Mouse (Mus musculus) megakaryocyte progenitor cell, adult 5-6 weeks (primary cell): ENCODE results near the gene Mei1. TPM values are rescaled to one million over a fixed set of nuclear protein-coding genes. Genes with fewer than 3 reads are reported as not detected.

ENCODE experiments used
- ATAC-seq: replicated peaks from 2 replicates; pipeline ENCODE4 v1.8.0; 2016; ENCODE audit warnings: mild to moderate bottlenecking, moderate TSS enrichment, inconsistent platforms; ENCODE audit not compliant: poor library complexity
- total RNA-seq, 2 experiments: library from RNA; stranded (forward) in 1 of 2; stranded (reverse) in 1 of 2; fragments of 157-497, 149-512 nt in 1 of 2; fragments of 200-1000 nt in 1 of 2; gene quantifications; 2 replicates each; pipeline versions ENCODE4 v1.2.3 to v1.2.4; 2015 to 2017

Gene Mei1
- total RNA-seq (2015) = not detected in 2 replicates
- total RNA-seq (2017) = not detected in 2 replicates

DNA sequence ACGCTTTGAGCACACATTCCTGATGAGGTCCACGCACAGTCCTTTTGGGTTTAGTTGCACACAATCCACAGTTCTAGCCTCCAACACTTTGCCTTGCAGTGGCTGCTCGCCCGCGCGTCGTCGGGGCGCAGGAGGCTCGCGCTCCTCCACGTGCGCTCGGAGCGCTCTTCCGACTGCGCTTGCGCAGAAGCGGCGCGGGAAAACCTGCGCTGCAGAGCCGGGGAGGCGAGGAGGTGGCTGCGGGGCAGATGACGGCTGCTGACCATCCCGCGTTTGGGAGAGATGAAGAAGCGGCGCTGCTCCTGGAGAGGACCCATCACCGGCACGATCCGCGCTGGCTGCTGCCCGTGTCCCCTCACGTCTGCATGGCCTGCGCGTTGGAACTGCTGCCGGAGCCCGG is at the start of gene Mei1:
Gene Mei1 (plus strand): TSS at position 99 of the 400 bp plus-strand sequence.
- ATAC-seq = no peak

DNA sequence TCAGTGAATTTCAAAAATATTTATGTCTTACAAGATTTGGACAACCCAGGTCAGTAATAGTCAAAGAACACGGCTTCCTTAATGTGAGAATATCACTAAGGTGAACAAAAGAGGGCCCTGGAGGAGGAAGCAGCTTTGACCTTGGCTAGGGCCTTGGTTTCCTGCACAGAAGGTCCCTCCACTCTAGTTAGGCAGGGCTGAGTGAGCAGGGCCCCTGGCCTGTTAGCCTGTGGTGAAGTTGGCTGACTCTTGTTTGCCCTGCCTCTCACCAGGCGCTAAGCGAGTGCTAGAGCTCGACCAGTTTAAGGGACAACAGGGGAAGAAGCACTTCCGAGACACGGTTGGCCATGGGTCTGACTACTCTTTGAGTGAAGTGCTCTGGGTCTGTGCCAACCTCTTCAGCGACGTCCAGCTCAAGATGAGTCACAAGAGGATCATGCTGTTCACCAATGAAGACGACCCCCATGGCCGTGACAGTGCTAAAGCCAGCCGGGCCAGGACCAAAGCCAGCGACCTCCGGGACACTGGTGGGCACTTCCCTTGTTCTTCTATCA is 47.2 kb upstream of the Mei1 start:
- no peak for ATAC-seq

DNA sequence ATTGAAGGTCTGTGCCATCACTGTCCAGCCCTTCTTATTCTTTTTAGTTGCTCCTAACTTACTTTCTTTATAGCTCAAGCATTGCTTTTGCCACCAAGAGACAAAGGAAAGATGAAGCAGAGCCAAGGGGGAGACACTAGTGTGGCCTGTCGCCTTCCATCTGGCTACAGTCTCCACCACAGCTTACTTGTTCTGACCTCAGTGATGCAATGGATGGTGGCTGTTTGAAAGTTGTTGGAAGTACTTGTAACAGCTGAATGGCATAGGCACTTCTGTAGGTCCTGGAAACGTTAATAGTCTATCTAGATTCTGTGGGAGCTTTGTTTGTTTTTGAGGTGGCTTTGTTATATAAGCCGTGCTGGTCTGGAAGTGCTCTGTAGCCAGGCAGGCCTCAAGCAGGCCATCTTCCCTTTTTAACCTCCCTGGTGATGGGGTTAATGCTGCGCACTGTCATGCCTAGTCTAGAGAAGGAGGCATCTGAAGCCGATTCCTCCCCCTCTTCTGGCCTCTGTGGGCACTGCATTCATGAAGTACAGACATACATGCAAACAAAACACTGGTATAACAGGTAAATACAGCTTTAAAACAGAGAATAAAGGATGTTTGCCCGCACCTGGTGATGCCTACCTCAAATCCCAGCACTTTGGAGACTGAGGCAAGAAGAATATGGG is 45.7 kb upstream of the Mei1 start:
- no peak for ATAC-seq

DNA sequence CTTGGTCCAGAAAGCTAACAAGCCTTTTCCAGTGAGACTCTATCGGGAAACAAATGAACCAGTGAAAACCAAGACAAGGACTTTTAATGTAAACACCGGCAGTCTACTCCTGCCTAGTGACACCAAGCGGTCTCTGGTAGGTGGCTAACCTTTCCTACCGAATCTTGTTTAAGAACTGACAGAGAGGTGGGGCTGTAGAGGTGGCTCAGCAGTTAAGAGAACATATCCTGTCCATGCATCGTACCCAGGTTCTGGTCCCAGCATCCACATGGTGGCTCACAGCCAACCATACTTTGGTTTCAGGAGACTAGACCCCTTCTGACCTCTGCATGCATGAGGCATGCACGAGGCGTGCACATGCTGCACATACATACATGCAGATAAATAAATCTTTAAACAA is 42.5 kb upstream of the Mei1 start:
- ATAC-seq = no peak

DNA sequence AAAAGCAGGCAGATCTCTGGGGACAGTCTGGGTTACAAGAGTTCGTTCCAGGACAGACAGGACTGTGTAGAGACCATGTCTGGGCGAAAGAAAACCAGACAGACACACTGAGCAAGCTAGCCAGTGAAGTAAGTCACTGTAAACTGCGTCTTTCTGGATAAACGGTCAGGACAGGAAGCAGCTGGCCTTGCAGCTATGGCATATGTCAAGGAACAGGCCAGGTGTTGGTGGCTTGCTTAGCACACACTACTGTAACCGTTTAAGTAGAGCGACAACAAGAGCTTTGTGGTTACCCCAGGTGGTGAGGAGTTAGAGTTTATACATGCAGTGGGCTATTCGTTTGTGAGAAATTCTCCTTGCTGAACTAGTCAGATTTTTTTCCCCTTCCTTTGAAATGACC is 42.1 kb upstream of the Mei1 start:
- ATAC-seq = 0 out of 2 replicates have a peak, but pooled peaks have one; percentile 23

DNA sequence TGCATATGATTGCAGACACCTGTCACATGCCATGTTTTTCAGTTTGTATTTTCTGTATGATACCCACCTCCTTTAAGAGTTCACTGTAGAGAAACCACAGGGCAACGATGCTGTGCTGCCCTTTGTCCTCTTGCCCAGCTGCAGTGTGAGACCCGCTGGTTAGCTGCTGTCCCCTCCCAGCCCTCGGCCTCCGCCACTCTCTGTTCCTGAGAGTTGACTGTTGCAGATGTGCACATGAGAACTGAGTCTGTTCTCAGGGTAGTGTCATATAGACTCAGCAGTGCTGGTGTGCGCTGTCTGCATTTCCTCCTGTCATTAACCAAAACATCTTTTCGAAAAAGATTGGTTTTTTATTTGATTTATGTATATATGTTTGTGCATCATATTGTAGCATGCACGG is 37.4 kb upstream of the Mei1 start:
- ATAC-seq = no peak

DNA sequence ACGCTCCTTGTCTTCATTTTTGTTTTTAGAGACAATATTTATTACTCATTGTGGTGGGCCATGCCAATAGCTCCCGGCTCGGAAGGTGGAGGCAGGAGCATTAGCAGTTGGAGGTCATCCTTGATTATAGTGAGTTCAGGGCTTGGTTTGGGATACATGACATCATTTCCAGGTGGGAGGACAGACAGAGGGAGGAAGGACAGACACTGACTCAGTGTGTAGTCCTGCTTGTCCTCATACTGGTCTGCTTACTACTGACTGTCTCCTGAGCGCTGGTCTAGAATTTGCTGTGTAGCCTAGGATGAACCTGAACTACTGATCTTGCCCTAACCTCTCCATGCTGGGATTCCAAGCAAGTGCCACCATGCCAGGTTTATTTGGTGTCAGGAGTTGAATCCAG is 36.0 kb upstream of the Mei1 start, which contains the start of gene Desi1:
Gene Desi1 (minus strand): TSS at position 101 of the 400 bp plus-strand sequence.
- ATAC-seq = no peak

DNA sequence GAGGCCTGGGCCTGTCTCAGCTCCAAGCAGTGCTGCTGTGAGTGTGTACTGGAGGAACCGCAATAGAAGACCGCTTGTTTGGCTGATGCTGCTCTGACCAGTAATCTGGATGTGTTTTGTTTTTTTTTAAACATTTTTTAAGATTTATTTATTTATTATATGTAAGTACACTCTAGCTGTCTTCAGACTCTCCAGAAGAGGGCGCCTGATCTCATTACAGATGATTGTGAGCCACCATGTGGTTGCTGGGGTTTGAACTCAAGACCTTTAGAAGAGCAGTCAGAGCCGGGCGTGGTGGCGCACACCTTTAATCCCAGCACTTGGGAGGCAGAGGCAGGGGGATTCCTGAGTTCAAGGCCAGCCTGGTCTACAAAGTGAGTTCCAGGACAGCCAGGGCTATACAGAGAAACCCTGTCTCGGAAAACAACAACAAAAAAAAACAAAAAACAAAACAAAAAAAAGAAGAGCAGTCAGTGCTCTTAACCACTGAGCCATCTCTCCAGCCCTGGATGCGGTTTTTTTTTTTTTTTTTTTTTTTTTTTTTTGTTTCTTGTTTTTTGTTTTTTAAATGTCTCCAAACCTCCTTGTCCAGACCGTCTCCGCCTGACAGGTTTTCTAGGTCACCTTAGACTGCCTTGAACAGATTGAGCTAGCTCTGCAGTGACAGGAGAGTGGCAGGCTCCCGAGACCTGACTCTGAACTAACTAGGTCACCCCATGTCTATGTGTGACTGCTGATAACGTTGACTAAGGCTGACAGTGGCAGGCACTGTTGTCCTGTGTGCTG is 33.7 kb upstream of the Mei1 start:
- no peak for ATAC-seq

DNA sequence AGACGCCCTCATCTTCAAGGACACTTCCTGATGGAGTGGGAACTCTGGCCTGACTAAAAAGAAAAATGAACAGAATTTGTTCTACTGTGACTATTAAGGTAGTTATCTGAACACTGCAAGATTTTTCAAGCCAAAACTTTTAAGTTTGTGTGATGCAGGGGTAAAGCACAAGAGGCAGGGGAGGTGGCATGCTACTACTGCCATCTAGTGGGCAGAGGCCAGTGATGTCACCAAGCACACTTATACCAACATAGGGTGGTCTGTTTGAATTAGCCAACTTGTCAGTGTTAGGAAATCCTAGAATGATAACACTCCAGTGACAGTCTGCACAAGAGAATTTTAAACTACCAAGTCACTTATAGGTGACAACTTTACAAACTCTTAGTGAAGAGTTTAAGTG is 29.1 kb upstream of the Mei1 start:
- ATAC-seq = peak; percentile 92

DNA sequence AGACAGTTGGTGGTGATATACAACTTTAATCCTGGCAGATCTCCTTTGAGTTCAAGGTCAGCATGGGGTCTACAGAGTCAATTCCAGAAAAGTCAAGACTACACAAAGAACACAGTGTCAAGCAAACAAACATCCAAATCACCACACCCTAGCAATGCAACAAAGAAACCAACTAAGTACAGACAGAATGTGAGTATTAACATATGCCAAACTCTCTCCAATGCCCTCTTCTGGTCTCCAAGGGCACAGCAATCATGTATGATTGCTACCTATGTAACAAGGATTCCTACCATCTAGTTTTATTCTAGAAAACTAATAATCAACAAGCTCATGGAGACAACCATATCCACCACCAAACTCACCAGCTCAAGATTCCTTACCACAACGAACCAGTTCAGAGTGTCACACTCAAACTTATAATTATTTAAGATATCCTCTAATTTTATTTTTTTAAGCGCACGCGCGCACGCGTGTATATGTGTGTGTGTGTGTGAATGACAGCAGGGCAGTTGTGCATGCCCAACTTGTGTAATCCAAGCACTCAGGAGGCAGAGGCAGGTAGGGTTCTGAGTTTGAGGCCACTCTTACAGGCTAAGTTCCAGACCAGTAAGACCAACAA is 25.5 kb upstream of the Mei1 start:
- ATAC-seq = peak; percentile 49

DNA sequence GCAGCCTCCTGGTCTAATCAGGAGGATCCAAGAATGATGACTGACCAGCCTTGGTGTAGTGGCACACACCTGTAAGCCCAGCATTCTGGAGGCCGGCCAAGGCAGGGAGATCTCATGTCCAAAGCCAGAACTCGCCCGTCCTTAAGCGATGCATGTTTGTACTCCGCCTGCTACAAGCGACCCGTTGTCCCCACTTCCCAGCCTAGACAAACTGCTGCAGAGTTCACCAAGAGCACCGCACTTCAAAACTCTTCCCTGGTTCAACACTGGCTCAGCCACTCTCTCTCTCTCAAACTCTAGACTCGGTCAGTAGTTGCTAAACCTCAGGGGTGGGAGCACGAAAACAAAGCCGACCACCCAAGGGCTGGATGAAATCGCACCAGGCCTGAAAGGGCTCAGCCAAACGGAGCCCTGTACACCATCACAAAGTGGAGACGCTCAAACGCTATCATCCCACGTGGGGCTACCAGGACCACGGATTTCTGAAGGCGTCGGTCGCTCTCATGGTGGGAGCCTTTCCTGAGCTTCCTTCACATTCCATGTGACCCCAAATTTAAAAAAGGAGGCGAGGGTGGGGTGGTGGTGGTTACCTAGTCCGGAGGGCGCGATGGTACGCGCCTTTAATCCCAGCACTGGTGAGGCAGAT is 23.4 kb upstream of the Mei1 start:
- ATAC-seq = peak; percentile 41

DNA sequence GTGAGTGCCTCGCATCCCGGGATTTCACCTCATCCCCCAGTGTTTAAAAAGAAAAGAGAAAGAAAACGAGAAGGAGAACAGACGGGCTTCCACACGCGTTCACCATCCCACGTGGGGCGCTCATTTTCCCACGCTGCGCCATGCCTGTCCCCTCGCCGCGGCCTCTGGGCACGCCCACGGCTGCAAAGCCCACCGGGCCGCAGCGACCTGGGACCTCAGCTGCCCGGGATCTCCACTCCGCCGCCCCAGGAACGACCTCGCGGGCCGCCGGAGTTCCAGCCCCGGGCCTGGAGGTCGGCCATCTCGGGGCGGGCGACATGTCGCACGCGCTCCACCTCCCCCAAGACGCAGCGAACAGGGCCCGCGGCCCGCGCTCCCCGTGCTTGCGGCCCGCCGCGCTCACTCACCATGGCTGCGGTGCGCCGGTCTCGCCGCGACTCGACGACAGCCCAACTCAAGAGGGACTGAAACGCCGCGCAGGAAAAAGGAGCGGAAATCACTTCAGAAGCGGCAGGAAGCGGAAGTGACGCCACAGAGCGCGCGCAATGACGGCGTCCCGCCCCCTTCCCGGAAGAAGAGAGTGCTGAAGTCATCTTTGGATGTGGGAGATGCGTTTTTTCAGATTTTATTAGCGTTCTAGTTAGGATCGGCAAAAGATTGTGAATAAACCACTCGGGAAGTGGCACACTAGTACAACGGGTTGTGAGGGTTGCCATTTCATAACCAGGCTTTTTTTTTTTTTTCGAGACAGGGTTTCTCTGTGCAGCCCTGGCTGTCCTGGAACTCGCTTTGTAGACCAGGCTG is 22.5 kb upstream of the Mei1 start, which contains the start of gene Snu13:
Gene Snu13 (minus strand): TSS at position 519 of the 804 bp plus-strand sequence.
- peak; percentile 92 for ATAC-seq

DNA sequence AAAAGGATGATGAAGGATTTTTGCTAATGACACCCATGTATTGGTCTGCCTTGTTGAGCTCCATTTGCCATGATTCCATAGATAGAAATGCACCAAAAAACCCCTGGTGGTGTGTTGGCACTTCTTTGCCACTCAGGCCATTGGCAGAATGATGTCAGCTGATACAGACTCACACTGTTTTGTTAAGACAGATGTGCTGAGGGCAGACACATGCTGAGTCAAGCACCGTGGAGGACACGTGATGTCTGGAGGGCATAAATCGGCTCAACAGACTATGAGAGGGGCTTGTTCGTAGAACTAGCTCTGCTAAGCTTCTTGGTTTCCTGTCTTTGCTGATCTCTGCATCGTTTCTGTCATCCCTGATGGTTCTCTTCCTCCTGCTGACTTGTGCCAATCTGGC is 17.3 kb upstream of the Mei1 start:
- no peak for ATAC-seq

DNA sequence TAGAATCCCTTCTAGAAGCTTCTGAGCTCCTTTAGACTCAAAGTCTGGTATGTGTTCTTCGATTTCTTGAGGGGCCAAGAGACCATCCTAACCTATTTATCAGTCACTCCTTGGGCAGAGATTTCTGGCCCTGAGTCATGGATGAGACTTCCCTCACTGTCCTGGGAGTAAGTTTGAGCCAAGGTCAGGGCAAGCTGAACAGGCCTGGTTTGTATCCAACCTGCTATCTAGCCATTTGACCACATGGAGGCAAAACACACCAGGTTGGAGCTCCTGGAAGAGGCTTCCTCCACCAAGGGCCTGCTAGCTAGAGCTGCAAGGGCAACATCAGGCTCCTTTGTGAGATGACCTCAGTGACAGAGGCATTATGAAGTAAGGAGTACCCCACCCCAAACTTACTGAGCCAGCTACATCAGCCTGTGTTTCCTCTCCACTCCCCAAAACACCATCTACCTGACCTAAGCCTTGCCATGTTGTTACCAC is 11.0 kb upstream of the Mei1 start, which contains the start of gene 4930407I10Rik:
Gene 4930407I10Rik (plus strand): TSS at position 433 of the 483 bp plus-strand sequence.
- ATAC-seq = no peak

DNA sequence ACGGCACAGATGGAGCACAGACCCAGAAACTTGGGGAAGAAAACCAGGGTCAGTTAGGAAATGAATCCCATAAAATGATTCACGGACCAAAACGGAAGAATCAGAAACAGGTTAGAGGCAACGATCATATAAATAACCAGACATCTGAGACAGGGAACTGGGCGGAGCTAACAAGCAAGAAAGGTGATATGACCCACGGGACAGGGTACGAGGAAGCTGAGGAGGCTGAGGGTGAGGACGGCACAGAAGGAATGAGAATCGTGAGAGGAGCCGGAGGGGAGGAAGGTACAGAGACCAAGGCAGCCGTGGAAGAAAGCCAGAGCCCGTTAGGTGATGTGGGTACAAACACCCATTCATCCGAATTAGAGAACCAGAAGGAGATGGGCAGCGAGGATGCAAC is 5.9 kb upstream of the Mei1 start:
- no peak for ATAC-seq

DNA sequence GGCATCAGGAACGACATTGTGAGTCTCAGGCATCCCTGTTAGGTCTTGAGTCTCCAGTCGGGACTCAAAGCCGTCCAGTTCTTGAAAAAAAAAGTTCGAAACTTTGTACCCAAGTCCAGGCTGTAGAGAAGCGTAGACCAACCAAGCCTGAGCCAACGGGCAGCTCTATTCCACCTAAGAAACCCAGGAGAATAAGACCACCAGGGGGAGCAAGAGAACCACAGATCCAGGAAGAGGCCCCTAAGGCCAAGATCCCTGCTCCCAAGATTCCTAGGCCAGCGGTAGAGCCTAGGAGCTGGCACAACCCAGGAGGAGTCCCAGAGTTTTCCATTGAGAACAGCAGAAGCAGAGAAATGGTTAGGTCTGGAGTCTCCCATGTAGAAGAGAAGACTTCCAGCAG is 4.3 kb upstream of the Mei1 start:
- peak; percentile 61; the same call in 1 of the 2 replicates for ATAC-seq

DNA sequence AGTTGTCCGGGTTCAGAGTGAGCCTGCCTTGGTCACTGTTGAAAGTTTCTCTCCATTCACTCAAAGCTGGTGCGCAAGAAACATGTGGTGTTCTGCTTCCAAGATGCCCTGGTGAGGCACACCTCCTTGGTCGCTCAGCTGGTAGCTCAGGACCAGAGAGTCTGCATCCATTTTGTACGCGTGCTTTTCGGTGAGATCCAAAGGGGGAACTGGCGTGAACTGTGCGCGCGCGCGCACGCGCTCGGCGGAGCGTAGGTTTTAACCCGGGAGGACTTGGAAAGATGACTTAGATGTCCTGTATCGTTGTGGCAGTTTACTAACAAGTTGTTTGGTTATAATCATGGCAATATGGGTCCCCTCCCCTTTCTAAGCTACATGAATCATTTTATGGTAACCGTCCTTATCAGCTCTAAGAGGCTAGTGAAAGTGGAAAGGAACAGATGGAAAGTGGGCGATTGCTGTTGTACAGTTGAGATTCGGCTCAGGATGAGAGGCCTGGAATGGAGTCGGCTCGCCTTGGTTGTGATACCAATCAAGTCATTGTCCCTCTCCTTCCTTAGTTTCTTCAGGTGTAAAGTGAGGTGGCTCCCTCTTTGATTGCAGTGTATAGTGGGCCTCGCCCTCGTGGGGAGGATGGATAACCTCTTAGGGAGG is 2.1 kb downstream of the Mei1 start:
- no peak for ATAC-seq

DNA sequence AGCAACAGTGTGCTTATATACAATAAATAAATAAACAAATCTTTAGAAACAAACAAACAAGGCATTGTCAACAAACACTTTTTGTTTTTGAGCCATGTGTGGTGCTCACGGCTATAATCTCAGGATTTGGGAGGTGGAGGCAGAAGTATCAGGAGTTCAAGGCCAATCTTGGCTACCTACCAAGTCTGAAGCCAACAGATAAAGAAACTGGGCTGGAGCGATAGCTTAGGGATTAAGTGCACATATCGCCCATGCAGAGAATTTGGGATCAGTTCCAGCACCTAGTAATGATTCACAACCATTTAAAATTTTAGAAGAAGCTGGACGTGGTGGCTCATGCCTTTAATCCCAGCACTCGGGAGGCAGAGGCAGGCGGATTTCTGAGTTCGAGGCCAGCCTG is 3.7 kb downstream of the Mei1 start:
- peak; percentile 63 for ATAC-seq

DNA sequence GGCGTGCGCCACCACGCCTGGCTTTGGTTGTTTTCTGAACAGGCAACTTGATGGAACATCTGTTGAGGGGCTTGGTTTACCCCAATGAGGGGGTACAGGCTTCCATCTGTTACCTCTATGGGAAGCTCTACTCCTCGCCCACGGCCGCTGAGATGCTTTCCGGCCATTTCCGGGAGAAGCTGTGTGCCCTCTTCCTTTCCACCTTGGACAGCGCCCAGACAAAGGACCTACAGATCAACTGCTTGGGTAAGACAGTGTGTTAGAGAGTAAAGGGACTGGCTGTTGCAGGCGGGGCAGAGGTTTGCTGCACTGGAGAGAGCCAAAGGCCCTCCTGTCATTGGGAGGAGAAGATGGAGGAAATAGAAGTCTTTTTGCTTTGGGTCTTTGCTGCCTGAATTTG is 10.1 kb downstream of the Mei1 start:
- ATAC-seq = no peak
